Mouse (Mus musculus) lung, adult 2 months (tissue): ENCODE results near the gene Hoxa7. TPM values are rescaled to one million over a fixed set of nuclear protein-coding genes. Genes with fewer than 3 reads are reported as not detected.

Source experiments
- DNase-seq: peaks from one replicate; pipeline ENCODE4 v3.0.0; 2022
- H3K4me1 ChIP-seq: fragments of 200-500 bp; 2 replicates; pipeline ENCODE4 v1.6.1; 2011; ENCODE audit warnings: low read length; ENCODE audit not compliant: control insufficient read depth, insufficient read depth
- H3K4me3 ChIP-seq: fragments of 200-500 bp; replicated peaks from 2 replicates; pipeline ENCODE3; 2011; ENCODE audit warnings: low read depth, mild to moderate bottlenecking, control low read depth, low read length; ENCODE audit errors: extremely low read depth
- CTCF ChIP-seq: fragments of 200-500 bp; IDR thresholded peaks from 2 replicates; pipeline ENCODE4 v1.5.1; 2011; ENCODE audit warnings: mild to moderate bottlenecking, low read length, control low read depth; ENCODE audit not compliant: insufficient read depth
- POLR2A ChIP-seq: fragments of 200-500 bp; IDR thresholded peaks from 2 replicates; pipeline ENCODE4 v1.6.1; 2011; ENCODE audit warnings: low read depth, mild to moderate bottlenecking, control low read depth, low read length, borderline replicate concordance; ENCODE audit errors: extremely low read depth
- WGBS: fragments of 180-500 bp; shearing (Covaris S2); methylation state at CpG from one replicate; pipeline ENCODE4 v1.1.7; 2018; 5-methylcytosine and 5-hydroxymethylcytosine counted together
- polyA plus RNA-seq: library from polyadenylated mRNA; depleted of rRNA; stranded (reverse); fragments of >200 nt; gene quantifications from 2 replicates; pipeline ENCODE4 v1.2.3, GENCODE M21; 2012

Gene Hoxa7
- polyA plus RNA-seq, 1 experiment, result 6.6 TPM

- TF ChIP-seq POLR2A (no peak), CTCF (no peak)
- 4% methylated on average over 18 of the region's 18 CpGs for WGBS
- no peak overlapping the region for H3K4me3 ChIP-seq
- no peak for DNase-seq
- peaks cover 3% of the 10 kb centered on the region; the same call in 1 of the 2 replicates for H3K4me1 ChIP-seq
These were observed 43.8 kb upstream of the Hoxa7 start for GRCm38 (mm10) chr6:52265306-52265912.

- DNase-seq, result no peak
- TF ChIP-seq POLR2A (no peak), CTCF (no peak)
- Histone ChIP-seq H3K4me1 (peaks cover 3% of the 10 kb centered on the region; the same call in 1 of the 2 replicates), H3K4me3 (no peak overlapping the region)
- WGBS, result 13% methylated on average over 5 of the region's 5 CpGs
These were observed 42.6 kb upstream of the Hoxa7 start for GRCm38 (mm10) chr6:52264106-52264790.

- TF ChIP-seq CTCF, result no peak
- TF ChIP-seq POLR2A, result no peak
- DNase-seq, result peak; percentile 9
- 7% methylated on average over 6 of the region's 6 CpGs for WGBS
- Histone ChIP-seq H3K4me1 (peaks cover 3% of the 10 kb centered on the region; the same call in 1 of the 2 replicates), H3K4me3 (no peak overlapping the region)
These were observed 41.6 kb upstream of the Hoxa7 start for GRCm38 (mm10) chr6:52263321-52263585.

GRCm38 (mm10) chr6:52262463-52263320, 41.0 kb upstream of the Hoxa7 start:
- no peak for DNase-seq
- TF ChIP-seq POLR2A (no peak), CTCF (no peak)
- WGBS, result 6% methylated on average over 24 of the region's 24 CpGs

GRCm38 (mm10) chr6:52261751-52262462, 40.3 kb upstream of the Hoxa7 start:
- DNase-seq, result no peak
- peaks cover 3% of the 10 kb centered on the region; the same call in 1 of the 2 replicates for H3K4me1 ChIP-seq
- no peak overlapping the region for H3K4me3 ChIP-seq
- 11% methylated on average over 9 of the region's 9 CpGs for WGBS
- no peak for TF ChIP-seq CTCF
- no peak for TF ChIP-seq POLR2A

More at GRCm38 (mm10) chr6:52262463-52263320, 41.0 kb upstream of the Hoxa7 start:
- no peak overlapping the region for H3K4me3 ChIP-seq
- H3K4me1 ChIP-seq, result peaks cover 3% of the 10 kb centered on the region; the same call in 1 of the 2 replicates

- no peak within 1 kb of the TSS for H3K4me3 ChIP-seq
- no peak for TF ChIP-seq CTCF
- no peak for TF ChIP-seq POLR2A
- WGBS, result 3% methylated on average over 48 of the region's 72 CpGs
- no peak for DNase-seq
- peaks cover 3% of the 10 kb centered on the region; the same call in 1 of the 2 replicates for H3K4me1 ChIP-seq
These were observed 39.3 kb upstream of the Hoxa7 start, which contains the start of gene Hoxa13 for GRCm38 (mm10) chr6:52260654-52261575. TSS of gene Hoxa13 (minus strand) at chr6:52260880.

GRCm38 (mm10) chr6:52259811-52260261, 38.2 kb upstream of the Hoxa7 start:
- DNase-seq, result no peak
- 3% methylated on average over 39 of the region's 39 CpGs for WGBS
- Histone ChIP-seq H3K4me1 (peaks cover 3% of the 10 kb centered on the region; the same call in 1 of the 2 replicates), H3K4me3 (no peak overlapping the region)
- TF ChIP-seq POLR2A (no peak), CTCF (no peak)
